Mouse (Mus musculus): ENCODE data around the gene Ets2.

DNA sequence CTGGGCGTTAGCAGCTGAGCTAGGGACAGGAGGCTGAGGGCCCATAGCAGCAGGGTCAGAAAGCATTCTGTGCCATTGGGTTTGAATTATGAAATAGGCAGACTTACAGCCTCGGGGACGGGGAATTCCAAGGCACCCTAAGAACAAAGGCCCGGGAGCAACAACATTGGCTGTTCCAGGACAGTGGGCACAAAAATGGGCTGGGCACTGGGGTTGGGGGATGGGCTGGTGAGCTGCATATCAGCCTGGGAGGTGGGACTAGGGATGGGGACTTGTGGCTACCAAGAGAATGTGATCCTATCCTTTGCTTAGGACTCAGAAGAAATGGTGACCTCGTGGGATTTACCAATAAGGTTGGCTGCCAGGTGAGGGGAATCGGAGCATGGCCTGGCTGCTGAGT, 15.6 kb upstream of the Ets2 start:
- TF ChIP-seq CTCF (IDR thresholded peaks at IDR 0.05; ENCODE audit: low read depth), result no peak
- no peak for TF ChIP-seq EP300 (IDR thresholded peaks at IDR 0.05; ENCODE audit: low read depth)
